Mouse (Mus musculus) A20 (cell line): ENCODE results near the gene Vsig8.

Experiments used
- DNase-seq: peaks from one replicate; pipeline ENCODE4 v3.0.0-alpha.2; 2011; ENCODE audit warnings: low read depth, low spot score

Gene Vsig8

GRCm38 (mm10) chr1:172528701-172529100 lies 27.0 kb upstream of the Vsig8 start:
- DNase-seq, result peak; percentile 89

DNA sequence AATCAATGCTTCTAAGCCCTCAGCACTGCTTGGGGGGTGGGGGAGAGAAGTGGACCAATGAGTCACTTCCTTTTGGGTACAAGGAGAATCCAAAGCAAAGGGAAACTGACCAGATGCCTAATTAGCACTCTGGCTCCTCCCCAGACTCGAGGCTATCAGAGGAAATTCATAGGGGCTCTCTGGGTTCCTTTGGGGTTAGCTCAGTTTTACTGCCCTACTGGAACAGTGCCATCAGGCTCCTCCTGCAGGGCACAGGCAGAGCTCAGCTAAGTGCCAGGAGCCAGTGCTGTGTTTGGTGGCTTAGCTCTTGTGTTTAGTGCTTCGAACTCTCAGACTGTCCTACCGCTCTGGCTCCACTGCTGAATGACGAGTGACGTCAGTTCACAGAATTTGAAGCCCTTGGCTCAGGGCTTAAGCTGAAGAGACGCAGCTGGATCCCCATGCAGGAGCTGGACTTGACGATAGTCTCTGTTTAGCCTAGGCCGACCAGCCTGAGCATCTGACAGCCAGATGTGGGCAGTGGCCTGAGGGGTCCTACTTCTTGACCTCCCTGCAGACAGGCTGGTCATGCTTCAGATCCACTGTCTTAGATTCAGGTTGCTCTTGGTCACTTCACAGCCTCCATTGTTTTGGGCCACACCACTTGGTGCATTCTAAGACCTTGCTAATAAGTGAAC lies 25.1 kb upstream of the Vsig8 start:
- DNase-seq, result no peak

DNA sequence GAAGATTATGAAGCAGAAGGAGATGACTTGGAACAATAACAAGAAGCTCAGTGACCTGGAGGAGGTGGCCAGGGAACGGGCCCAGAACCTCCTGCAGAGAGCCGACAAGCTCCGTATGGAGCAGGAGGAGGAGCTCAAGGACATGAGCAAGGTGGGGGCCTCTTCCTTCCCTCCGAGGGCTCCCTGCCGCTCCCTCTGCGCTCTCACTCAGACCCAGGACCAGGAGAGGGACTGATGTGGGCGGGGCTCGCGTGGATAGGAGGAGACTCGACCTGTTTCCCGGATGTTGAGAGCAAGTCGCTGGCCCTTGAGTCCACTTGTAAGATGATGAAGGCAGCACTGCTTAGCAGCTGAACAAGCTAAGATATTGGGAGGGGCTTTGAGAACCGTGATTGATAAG lies 23.2 kb upstream of the Vsig8 start:
- no peak for DNase-seq

- no peak for DNase-seq
Observed at GRCm38 (mm10) chr1:172535116-172535515, 20.6 kb upstream of the Vsig8 start.

GRCm38 (mm10) chr1:172539827-172540226 lies 15.9 kb upstream of the Vsig8 start:
- DNase-seq, result no peak

DNA sequence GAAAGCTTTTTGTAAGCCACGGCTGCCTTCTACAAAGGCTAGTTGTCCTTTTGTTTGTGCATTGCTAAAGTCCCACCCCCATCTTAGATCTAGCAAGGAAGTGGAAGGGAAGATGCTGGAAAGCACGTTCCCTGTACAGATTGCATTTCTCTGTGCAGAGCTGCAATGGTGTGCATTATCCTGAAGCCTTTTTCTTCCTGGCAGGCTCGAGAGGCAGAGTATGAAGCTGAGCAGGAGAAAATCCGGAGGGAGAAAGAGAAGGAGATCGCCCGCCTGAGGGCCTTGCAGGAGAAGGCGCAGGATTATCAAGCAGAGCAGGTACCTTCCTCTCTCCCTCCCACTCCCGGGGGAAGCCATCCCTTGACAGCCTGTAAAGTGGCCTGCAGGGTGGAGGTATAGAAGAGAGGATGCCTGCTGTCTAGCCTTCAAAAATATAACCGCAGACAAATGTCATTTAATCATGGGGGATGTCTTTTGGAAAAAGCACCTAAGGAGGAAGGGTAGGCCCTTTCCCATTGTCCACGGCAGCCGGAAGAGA lies 15.4 kb upstream of the Vsig8 start:
- DNase-seq, result no peak

GRCm38 (mm10) chr1:172546062-172546461 lies 9.7 kb upstream of the Vsig8 start:
- DNase-seq, result no peak

DNA sequence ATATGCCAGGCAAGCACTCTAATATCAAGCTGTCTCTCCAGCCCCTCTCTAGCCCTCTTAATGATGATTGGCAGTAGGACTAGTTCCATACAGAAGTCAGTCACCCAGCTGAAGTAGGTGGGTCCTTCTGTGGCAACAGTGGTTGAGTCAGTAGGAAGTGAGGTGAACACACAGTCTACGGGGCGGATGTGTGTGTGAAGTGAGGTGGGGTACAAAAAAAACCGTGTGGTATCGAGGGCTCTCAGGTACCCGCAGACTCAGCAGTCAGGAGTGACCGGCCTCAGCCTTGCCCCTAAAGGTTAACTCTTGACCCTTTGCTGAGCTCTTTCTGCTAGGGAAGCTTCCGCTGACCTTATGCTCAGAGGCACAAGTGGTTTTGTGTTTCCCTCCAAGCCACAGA lies 7.2 kb upstream of the Vsig8 start:
- no peak for DNase-seq

DNA sequence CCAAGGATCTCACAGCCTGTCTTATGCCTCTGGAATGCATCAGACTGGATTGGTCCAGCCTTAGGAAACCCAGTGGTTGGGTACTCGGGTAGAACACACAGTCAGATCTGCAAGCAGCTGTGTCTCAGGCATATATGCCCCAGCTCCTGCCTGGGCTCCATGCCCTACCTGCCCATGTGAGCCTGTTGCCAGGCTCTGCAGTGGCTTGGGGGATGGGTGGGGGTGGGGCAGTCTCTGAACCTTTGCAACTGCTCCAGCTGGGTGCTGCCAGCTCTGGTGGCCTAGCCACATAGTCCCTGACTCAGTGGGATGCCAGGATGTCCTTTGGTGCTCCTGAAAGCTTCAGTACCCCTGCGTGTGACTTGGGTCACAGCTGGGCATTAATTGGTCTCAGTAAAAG lies 6.4 kb upstream of the Vsig8 start:
- DNase-seq, result no peak

DNA sequence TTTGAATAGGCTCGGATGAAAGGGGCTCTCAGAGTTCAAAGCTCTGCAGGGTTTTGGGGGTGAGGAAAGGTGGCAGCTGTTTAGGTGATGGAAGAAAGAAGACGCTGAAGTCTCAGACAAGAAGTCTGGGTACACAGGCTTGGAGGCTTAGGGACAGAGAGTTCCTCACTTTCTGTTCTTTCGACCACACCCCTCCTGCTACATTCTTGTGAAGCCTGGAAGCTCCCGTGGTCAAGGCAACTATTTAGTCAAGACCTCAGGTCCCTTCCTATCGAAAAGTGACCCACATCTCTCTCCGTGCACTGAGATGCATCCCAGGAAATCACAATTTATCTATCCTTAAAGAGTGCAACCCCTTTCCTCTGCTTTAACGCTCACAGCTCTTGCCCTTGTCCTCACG lies 6.0 kb upstream of the Vsig8 start:
- DNase-seq, result no peak

- DNase-seq, result no peak
Observed at GRCm38 (mm10) chr1:172550551-172550951, 5.2 kb upstream of the Vsig8 start.

DNA sequence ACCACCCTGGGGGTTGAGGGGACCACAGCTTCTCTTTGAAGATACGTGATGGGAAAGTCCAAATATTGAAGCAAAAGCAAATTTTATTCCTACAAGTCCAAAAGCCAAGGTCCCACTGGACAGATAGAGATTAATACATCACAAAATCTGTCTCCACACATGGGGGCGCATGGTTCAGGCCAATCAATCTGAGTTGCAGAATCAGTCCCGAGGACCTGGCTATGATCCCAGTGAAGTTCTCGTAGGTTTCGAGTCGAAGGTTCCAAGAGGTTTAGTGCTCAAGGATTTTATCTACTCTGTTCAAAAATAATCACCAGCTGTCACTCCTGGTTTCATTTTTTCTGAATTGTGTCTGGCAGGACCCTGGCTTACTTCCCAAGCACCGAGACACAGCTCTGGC lies 4.7 kb upstream of the Vsig8 start:
- no peak for DNase-seq

DNA sequence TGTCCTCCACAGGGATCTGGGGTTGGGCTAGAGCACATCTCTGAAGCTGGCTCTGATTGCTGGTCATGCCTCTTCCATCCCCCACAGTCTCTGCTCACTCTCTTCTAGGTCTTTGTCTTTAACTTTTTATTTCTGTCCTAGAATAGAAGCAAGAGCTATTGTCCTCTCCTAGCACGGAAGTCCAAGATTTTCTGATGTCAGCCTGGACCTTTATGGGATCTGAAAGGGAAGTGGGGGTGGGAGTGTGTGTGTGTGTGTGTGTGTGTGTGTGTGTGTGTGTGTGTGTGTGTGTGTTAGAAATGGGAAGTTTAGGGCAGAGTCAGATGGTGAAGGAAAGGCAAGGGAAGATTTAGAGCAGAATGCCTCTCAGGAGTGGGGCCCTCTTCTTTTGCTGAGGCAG lies 3.1 kb upstream of the Vsig8 start:
- no peak for DNase-seq

DNA sequence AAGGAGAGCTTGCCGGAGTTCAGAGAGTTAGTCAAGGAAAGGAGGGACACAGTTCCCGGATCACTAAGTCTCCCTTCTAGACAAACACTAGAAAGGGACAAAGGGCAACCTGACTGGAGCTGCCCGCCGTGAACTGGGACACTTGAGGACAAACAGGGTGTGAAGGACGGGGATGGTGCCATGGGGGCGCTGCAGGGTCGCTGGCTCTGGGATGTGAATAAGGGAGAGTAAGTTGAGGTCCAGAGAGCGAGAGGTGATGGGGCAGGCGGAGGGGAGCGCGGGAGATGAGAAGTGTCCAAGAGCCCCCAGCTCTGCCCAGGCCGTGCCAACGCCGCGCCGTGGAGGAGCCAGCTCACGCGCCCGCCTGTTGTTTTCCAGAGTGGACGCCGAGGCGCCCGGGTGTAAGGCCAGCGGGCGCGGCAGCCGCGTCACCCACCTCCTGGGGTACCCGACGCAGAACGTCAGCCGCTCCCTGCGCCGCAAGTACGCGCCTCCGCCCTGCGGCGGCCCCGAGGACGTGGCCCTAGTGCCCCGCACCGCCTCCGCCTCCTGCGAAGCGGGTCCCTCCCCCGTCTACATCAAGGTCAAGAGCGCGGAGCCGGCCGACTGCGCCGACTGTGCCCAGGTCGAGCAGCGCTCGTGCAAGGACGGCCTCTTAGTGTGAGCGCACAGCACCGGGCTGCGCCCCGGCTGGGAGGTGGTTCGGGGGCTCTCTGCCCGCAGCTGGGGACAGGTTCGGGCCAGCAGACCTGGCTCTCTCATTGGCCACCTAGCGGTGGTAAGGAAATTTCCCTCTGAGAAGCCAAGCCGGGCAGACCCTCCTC lies 7.1 kb downstream of the Vsig8 start:
- no peak for DNase-seq

DNA sequence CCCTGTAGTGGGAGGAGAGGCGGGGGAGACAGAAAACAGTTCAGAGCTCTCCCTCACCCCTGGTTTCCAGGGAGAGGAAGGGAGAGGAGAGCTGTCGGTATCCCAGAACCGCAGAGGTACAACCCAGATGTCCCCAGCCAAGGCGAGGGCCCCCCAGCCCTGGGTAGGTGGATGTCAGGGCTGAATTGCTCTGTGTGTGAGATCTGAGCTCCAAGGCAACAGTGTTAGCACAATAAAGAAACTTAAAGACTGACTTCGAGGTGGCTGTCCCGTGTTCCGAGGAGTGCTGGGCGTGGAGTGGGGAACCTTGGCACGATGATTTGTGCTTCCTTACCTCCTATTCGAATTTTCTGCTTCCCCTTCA lies 7.7 kb downstream of the Vsig8 start:
- DNase-seq, result no peak

DNA sequence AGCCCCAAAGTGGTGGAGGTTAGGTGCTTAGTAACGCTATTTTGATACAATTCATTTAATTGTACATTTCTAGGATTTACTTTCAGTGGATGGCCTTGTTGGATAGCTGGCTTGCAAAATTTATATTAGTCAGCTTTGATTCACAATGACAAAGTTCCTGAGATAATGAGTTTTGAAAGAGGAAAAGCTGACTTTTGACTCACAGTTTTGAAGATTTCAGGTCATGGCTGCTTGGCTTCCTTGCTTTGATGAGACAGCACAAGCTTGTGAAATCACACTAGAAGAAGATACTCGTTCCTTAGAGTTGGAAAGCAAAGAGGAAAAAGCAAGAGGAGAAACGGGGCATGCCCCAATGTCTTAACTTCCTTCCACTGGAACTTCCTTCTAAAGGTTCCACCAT lies 10.4 kb downstream of the Vsig8 start:
- DNase-seq, result no peak

DNA sequence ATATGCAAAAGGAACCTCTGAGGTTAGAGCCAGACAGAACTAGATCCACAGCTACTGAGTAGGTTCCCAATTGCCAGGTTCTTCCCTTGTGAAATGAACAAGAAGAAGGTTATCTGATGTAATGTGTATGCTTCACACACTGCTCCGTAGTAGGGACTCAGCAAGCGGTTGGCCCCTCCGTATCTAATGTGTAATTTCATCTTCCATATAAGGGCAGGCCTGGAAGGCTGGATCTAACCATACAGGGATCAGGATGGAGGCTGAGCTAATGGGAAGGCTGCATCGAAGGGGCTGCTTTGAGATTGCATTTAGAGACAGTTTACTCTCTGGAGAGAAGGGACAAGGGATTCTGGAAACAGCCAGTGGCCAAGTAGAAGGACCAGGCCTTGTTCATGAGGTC lies 12.0 kb downstream of the Vsig8 start:
- DNase-seq, result no peak

DNA sequence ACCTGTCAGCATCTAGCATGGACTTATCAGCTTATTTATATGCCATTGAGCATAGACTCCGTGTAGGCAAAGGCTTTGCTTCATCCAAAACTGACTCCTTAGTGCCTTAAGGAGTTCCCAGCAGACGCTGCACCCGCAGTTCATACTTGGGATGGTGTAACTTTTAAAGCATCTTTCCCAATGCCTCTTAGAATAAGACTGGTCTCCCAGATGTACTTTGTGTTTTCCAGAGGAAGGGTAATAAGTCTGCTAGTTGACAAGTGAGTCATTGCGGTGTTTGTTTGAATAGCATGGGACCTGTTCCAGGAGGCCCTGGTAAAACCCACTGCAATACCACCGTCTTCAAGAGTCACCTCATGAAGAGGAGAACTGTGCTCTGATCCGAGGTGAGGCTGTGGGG lies 24.4 kb downstream of the Vsig8 start:
- no peak for DNase-seq

- DNase-seq, result no peak
Observed at GRCm38 (mm10) chr1:172582436-172582835, 26.7 kb downstream of the Vsig8 start.

DNA sequence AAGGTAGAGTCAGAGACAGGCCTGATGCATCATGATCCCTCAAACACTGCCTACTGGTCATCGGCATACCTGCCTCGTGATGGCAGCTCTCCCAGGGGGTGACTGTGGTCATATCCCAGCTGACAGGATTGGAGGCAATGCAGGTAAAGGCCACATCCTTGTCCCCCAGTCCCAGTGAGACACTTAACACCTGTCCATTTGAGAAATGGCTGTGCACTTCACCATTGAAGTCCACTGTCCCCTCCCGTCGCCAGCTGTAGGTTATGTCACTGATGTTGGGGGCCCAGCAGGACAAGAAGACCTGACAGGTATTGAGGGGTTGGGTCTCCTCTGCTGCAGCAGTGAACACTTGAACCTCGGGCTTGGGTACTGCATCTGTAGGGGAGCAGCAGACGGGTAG lies 28.5 kb downstream of the Vsig8 start:
- DNase-seq, result no peak

- no peak for DNase-seq
Observed at GRCm38 (mm10) chr1:172585026-172585425, 29.3 kb downstream of the Vsig8 start.

GRCm38 (mm10) chr1:172585612-172586567 lies 30.2 kb downstream of the Vsig8 start:
- no peak for DNase-seq
